Mouse (Mus musculus) T-helper 2 cell (primary cell): ENCODE data around the gene Fbxl19.
"Not testable (repeated sequence)": the region's sequence is repeated elsewhere in the genome, so short reads cannot be mapped to it uniquely, and the experiment has no call there.

Source experiments
- in situ Hi-C: fragments of 300-600 bp; cut with MboI, MseI; formaldehyde crosslinking; loops from one replicate; pipeline ENCODE4 v1.15.1; 2025; ENCODE audit warnings: high pct_unique_total_duplicates

Fbxl19 gene

DNA sequence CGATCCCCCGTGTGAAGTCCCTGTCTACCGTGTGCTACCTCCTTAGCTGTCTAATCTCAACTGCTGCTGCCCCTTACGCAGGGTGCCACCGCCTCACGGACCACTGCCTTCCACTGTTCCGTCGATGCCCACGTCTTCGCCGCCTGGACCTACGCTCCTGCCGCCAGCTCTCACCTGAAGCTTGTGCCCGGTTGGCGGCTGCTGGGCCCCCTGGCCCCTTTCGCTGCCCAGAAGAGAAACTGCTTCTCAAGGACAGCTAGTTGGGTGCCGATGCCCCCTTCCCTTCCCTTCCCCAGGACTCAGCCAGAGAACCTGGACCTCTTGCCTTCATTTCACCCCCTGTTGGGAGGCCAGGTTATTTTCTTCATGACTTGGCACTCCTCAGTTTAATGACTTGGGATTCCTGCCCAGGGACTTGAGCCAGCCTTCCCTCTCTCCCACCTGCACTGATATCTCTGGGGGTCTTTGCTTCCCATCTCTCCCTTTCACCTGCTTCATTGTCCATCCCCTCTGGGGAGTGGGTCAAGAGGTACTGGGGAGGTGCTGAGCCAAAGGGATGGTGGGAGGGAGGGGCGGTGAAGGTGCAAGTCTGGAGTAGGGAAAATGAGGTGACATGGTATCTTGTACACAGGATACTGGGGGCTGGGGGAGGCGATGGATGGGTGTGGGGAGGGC lies 23.5 kb downstream of the Fbxl19 start:
- in situ Hi-C loops, result no loop called here

DNA sequence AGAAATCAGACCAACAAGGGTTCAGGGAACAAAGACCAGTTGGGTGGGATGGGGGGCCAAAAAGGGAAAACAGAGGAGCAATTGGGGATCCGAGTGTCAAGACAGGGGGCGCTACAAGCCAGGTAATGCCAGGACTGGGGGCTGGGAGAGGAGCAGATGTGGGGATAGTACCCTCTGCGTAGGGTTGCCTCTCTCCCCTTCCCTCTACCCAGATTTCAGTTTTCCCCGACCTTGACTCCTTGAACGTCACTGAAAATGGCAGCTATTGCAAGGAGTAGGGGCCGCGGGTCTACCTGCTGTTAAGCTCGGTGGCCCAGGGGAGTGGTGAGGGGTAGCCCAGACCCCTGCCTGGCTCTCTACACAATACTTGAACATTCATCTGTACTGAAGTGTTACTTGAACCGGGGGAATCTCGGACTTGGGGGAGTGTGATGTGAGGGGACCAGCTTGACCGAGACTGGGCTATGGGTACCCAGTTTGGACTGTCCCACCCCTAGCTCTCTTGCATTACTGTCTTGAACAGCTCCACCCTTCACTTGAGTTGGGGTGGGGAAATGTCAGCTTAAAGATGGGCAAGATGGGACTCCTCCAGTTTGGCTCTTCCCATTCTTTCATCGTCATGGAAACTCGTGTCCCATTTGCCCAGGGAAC lies 24.1 kb downstream of the Fbxl19 start:
- in situ Hi-C loops, result no loop called here

DNA sequence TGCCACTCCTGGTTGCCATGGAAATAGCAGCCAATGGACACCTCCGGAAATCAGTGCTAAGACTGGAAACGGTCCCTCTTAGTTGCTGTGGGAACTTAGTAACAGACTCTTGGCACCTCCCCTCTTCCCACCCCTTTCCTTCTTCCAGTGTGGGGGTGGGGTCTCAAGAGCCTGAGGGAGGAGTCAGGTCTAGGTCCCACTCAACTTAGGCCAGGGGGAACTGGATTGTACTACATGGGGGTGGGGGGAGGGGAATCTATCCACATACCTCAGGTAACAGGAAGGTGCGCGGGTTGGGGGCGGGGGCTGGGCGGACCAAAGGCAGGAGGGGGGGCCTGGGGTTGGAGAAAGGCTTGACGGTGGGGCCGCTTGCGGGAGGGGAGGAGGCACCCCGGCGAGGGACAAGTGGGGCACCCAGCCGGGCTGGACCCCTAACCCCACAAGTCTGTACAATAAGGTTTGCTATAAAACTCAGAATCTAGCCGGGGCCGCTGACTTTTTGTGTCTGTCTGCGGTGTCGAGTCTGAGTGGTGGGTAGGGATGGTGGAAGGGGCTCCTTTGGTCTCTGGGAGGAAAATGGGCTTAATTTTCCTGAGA lies 24.8 kb downstream of the Fbxl19 start:
- in situ Hi-C loops, result no loop called here

DNA sequence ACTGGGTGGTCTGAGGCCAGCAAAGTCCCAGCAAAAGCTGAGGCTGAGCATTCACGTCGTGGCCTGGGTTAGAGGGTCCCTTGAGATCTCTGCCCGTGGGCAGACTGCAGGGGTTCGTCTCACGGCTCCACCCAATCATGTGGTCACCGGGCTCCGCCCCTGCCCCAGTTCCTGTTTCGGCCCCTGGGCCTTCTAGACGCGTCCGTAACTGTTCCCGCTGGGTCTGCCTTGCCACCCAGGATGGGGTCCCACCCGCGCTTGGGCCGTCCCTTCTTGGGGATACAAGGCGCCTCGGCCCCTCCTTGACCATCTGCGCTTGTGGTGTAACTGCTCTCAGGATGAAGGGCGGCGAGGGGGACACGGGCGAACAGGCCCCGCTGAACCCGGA lies 25.3 kb downstream of the Fbxl19 start, which contains the start of gene Orai3:
Orai3 (plus strand) TSS at position 165 of the 388 bp plus-strand sequence.
- in situ Hi-C loops, result no loop called here

DNA sequence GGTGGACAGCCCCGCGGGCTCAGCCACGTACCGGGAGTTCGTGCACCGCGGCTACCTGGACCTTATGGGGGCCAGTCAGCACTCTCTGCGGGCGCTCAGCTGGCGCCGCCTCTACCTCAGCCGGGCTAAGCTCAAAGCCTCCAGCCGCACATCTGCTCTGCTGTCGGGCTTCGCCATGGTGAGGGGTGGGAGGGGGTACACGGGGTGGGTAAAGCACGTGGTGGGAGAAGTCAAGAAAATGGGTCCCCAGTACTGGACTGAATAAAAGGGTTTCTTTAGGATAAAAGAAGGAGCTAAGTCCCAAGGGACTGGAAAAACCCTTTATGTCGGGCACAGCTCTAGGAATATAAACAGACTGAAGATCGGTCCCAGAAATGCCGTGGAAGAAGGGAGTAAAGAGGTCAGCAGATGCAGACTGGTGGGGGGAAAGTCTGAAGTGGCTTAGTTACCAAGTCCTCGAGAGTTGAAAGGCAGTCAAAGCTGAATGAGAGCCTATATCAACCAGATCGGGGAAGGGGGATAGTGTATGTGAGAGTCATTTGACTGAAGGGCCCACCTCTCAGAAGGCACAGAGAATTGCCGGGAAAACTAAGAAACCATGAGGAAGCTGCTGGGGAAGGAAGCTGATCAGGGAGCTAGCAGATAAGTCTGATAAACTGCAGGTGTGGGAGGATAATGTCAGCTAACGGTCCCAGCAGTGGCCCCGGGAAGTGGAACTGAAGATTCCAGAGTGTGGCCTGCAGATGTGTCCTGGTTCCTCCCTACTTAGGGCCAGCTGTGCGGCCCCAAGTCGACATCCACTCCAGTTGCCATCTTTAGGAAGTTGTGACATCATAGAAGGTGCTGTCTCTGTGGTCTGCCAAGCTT lies 25.9 kb downstream of the Fbxl19 start:
- in situ Hi-C loops, result no loop called here

DNA sequence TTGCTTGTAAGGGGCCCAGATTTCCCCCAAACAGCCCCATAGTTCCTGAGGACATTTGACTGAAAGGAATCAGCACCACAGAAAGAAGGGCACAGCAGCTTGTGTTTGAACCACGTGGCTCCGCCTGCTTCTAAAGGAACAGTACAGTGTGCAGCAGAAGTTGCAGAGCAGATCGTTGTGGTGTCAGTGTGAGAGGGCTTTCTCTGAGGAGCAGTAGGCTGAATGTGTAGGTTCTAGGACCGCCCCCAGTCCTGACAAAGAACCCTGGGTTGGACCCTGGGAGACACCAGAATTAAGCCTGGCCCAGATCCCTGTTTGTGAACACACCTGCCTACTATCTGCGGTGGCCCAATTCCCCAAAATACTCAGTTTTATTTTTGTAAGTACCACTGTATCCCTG lies 26.9 kb downstream of the Fbxl19 start:
- in situ Hi-C loops, result no loop called here

DNA sequence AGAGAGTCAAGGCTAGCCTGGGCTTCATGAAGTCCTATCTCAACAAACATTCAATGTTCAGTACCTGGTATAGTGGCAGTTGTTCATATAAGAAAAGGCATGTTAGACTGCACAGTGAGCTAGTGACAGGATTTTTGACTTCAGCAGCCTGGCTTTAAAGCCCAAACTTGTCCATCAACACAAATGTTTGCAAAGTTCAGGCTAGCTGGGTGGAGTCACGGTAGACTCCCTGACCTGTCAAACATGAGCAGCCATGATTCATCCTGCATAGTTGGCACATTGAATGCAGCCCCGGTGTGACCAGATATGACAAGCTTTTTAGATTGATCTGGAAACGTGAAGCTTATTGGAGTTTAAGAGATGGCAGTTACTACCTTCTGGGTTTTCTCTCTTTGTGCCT lies 27.7 kb downstream of the Fbxl19 start:
- in situ Hi-C loops, result no loop called here

DNA sequence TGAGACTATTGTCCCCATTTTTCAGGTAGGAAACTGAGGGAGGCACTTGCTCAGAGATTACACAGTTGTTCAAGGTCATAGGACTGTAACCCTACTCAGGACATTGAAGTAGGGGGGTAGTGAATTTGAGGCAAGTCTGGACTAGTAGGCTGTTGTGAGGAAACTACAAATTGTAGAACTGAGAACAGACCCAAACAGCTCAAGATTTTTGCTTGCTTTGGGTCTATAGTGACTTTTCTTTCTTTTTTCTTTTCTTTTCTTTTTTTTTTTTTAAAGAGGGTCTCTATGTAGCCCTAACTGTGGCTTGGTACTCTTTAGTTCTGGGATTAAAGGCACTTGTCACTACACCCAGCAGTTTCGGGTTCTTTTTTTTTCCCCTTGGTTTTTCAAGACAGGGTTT lies 28.2 kb downstream of the Fbxl19 start:
- in situ Hi-C loops, result no loop called here

DNA sequence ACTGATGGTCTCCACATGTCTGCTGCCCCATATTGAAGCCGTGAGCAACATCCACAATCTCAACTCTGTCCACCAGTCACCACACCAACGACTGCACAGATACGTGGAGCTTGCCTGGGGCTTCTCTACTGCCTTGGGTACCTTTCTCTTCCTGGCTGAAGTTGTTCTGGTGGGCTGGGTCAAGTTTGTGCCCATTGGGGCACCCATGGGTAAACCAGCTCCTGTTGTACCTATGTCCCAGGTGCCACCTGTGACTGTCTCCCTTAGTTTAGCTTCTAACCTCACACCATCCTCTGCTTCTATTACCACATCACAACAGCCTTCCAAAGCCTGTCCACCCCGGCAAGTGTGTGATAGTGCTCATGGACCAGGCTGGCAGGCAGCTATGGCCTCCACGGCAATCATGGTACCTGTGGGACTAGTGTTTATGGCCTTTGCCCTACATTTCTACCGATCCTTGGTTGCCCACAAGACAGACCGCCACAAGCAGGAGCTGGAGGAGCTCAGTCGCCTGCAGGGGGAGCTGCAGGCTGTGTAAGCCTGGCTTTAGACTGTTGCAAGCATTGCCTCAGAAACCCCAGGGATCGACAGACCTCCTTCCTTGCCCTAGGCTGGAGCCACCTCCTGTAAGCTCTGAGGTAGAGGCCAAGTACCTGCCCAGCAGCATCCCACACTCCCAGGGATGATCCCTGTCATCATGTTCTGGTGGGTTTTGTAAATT lies 29.5 kb downstream of the Fbxl19 start:
- in situ Hi-C loops, result no loop called here

DNA sequence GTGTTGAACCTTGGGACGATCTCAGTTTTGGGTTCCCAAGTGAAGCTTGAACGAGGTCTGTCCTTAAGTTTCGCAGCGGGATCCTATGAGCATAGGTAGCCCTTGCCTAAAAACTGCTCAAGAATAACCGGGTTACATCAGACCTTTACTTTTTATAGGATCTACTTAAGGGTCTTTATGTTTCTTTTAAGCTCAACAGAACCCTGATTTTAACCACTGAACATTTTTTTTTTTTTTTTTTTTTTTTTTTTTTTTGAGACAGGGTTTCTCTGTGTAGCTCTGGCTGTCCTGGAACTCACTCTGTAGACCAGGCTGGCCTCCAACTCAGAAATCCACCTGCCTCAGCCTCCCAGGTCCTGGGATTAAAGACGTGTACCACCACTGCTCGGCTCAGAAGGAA lies 31.5 kb downstream of the Fbxl19 start:
- in situ Hi-C loops, result not testable (repeated sequence)

DNA sequence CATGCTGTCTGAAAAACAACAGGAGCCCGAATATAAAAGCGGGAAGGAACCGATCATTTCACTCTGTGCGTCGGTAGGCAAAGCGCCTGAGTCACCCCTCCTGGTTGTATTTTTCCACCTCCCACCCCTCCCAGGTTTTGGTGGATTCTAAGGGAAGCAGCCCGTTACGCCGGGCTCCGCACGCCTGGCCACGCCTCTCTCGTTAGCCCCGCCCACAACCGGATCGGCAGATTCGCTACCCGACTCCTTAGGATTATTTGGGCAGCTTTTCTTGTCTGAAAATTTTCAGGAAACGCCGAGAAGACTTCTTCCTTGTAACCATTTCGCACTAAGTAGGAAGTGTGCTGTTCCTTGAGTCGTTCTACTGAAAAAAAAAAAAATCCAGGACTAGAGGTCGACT lies 32.1 kb downstream of the Fbxl19 start, which contains the start of gene Setd1a:
Setd1a (plus strand) TSS at position 245 of the 400 bp plus-strand sequence.
- in situ Hi-C loops, result no loop called here

DNA sequence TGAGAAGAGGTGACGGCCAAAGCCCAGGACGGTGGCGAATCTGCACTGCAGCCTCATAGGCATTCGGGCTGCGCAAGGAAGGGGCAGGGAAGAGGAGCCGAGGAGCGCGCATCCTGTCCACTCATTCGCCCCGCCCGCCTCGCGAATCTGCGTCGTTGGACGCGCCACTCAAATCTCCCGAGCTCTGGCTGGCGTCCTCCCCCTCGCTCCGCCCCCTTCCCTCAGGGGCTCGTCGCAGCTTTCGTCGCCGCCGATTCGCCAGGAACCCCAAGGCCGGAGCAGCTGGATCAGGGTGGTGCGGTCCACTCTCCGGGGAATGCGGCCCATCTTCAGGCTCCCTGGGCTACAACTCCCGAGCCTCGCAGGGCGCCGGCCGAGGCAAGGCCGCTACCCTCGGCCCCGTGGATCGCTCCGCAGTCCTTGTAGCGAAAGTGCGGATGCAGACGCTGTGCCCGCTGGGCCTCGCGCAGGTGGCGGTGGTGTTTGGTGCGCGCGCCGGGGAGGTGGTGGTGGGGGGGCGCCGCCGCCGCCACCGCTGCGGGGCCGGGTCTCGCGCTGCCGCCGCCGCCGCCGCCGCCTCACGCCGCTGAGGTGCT lies 32.6 kb downstream of the Fbxl19 start:
- in situ Hi-C loops, result no loop called here

DNA sequence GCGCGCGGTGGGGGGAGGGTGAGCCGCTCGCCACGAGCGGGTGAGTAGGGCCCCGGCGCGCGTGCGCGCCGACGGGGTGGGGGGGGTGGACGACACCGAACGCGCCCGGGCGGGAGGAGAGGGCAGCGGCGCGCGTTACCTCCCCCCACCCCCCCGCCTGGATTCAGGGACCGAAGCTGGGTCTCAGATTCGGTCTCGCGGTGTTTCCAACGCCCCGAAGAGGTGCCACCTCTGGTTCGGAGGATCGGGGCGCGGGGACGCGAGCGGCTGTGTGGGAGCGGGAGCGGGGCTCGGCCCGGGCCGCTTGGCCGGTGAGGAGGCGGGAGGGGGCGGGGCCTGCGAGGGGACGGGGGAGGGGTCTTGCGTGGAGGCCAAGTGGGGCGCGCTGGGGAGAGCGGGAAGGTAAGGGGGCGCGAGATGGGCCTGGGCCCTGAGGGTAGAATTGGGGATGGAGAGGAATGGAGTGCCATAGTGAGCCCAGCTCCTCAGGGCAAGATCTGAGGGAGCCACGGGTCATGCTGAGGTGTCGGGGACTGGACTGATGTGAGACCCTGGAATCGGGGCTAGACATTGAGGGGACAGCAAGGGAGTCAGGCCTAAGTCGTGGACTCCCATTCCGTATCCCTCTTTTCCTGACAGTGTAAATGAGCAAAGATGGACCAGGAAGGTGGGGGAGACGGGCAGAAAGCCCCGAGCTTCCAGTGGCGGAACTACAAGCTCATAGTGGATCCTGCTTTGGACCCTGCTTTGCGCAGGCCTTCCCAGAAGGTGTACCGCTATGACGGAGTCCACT lies 33.3 kb downstream of the Fbxl19 start:
- in situ Hi-C loops, result no loop called here

DNA sequence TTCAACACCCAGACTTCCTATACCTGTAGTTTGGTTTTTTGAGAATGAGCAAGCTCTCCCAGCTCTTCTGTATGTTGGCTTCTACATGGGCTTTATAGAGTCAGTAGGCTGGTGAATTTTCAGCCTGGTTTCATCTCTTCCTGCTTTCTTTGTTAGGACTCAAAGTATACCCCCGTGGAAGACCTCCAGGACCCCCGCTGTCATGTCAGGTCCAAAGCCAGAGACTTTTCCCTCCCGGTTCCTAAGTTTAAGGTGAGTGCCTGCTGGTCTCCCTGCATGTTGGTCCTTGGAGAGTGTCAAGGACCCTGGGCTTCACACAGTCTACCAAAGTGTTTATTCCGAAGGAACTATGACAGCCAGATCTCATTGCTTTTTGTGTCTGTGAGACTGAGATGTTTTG lies 34.0 kb downstream of the Fbxl19 start:
- in situ Hi-C loops, result no loop called here

DNA sequence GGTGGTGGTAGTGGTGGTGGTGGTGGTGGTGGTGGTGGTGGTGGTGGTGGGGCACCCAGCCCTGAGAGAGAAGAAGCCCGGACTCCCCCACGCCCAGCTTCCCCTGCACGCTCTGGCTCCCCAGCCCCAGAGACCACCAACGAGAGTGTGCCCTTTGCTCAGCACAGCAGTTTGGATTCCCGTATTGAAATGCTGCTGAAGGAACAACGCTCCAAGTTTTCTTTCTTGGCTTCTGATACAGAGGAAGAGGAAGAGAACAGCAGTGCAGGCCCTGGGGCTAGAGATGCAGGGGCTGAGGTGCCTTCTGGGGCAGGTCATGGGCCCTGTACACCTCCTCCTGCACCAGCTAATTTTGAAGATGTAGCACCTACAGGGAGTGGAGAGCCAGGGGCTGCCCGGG lies 41.0 kb downstream of the Fbxl19 start, which contains the start of gene Gm49388:
Gm49388 (plus strand) TSS at position 301 of the 400 bp plus-strand sequence.
- in situ Hi-C loops, result no loop called here

DNA sequence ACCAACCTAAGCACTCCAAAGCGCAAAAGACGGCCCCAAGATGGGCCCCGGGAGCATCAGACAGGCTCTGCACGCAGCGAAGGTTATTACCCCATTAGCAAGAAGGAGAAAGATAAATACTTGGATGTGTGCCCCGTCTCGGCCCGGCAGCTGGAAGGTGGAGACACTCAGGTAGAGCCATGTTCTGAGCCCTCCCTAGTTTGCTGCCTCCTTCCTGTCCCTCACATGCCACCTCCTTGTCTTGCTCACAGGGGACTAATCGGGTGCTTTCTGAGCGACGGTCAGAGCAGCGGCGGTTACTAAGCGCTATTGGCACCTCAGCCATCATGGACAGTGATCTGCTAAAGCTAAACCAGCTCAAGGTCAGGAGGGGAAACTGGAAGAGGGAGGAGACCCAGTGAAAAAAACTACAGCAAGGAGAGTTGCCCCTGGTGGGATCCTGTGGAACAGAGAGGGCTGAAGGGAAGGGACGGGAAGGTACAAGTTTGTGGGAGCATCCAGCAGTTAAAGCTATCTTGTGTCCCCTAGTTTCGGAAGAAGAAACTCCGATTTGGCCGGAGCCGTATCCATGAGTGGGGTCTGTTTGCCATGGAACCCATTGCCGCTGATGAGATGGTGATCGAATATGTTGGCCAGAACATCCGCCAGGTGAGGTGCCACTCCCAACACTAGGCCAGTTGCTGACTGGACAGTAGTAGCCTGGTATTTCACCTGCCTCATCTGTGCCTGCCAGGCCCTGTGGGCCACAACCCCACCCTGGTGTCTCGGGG lies 52.9 kb downstream of the Fbxl19 start:
- in situ Hi-C loops, result loop anchor here (10.0 kb wide), 1 partner anchor 262 kb away; no protein-coding TSS in a partner anchor

DNA sequence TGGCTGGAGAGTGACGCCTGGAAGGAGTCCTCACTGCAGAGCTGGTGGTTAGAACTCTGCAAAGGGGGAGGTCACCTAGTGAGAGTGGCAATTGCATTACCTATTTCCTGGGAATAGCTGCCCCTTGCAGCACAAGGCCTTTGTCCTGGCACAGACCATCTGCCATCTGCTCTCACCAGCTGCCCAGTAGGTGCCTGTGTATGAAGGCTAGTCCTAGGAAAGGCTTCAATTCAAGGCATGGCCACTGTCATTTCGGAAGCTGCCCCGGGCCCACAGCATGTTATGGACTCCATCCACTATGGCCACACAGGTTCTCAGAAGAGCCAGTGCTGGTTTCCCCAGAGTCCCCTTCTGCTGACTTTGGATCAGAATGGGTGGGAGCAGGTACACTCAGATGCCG lies 54.2 kb downstream of the Fbxl19 start:
- in situ Hi-C loops, result loop anchor here (10.0 kb wide), 1 partner anchor 264 kb away; no protein-coding TSS in a partner anchor

DNA sequence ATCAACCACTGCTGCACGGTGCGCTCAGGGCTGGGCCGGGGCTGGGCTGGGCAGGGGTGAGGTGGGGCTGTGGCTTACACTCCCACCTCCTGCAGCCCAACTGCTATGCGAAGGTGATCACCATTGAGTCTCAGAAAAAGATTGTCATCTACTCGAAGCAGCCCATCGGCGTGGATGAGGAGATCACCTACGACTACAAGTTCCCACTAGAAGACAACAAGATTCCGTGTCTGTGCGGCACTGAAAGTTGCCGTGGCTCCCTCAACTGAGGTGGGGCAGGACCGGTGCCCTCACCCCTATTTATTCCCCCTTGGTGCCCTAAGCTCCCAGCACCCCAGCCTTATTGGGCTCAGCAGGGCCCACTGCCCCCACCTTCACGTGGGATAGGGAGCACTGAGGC lies 54.9 kb downstream of the Fbxl19 start:
- in situ Hi-C loops, result loop anchor here (10.0 kb wide), 1 partner anchor 264 kb away; no protein-coding TSS in a partner anchor

DNA sequence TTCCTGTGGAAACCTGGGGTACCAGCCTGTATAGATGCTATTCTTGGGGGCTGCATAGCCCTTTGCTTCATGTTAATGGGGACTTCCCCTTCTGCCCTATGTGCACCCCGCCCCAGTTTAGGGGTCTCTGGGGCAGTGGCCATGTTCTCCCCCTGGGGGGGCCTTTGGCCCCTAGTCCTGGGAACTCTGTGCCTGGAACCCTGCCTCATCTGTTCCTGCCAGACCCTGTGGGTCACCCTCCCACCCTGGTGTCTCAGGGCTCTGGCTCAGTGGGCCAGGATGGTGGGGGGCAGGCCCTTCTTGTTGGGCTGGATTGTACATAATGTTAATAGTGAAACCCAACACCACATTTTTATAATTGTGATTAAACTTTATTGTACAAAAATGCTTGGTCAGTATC lies 55.4 kb downstream of the Fbxl19 start:
- in situ Hi-C loops, result loop anchor here (10.0 kb wide), 1 partner anchor 265 kb away; no protein-coding TSS in a partner anchor
